8 mouse cellular contexts compared by ENCODE assay signal in genomic region chr11:115933108-115933746, GRCm38 (mm10). TPM values are rescaled to one million over a fixed set of nuclear protein-coding genes. Genes with fewer than 3 reads are reported as not detected.
DNase-seq lines count a peak whose midpoint lies in the region; ATAC-seq lines count a peak whose summit lies in the region.

Gene Sap30bp, plus strand, starts transcription at chr11:115933282.
Gene Recql5, minus strand, starts transcription at chr11:115933477.

- peaks cover 14% of the 10 kb centered on the region for H3K4me1 ChIP-seq in lung, embryonic 16.5 days (replicated peaks; ENCODE audit: control insufficient read depth, insufficient read depth, low read length)

- no peak within 1 kb of the TSS for H3K27ac ChIP-seq in lung, embryonic 16.5 days (ENCODE audit: low read length)

- peak; percentile 98 to 99 for ATAC-seq in hematopoietic stem cell, adult 5-6 weeks (replicated peaks in 1 of 2; ENCODE audit: insufficient read depth in 1 of 2, low FRiP score in 2 of 2, low TSS enrichment in 1 of 2, low read depth in 1 of 2, poor library complexity in 2 of 2, severe bottlenecking in 2 of 2)
- peak; percentile 100 for ATAC-seq in lung, embryonic 16.5 days (ENCODE audit: low read depth)

- H3K9ac ChIP-seq in lung, embryonic 16.5 days (ENCODE audit: low read length) = peak within 1 kb of the TSS; percentile 77

- peak within 1 kb of the TSS; percentile 74 for H3K4me3 ChIP-seq in lung, embryonic 16.5 days (ENCODE audit: low read length)

- peaks cover 7% of the 10 kb centered on the region; the same call in 1 of the 2 replicates for H3K36me3 ChIP-seq in lung, embryonic 16.5 days (ENCODE audit: control insufficient read depth, insufficient read depth, low read length)

- H3K27me3 ChIP-seq in lung, embryonic 16.5 days (ENCODE audit: control insufficient read depth, insufficient read depth, low read depth, low read length) = no peaks in the 10 kb centered on the region

- under 1% methylated on average over 28 of the region's 28 CpGs for WGBS in lung, embryonic 16.5 days

- peak within 1 kb of the TSS; percentile 91 for H3K4me2 ChIP-seq in lung, embryonic 16.5 days (ENCODE audit: low read depth, low read length)

- DNase-seq in MEL-GATA-1-ER (ENCODE audit: extremely low read depth, low read depth) = peak; percentile 96
- peak; percentile 97 for DNase-seq in cerebellum, adult 8-10 months
- peak; percentile 99 for DNase-seq in forelimb bud, embryonic 11.5 days (ENCODE audit: low read depth, low spot score)
- peak; percentile 97 for DNase-seq in layer of hippocampus, adult 9-10 months (ENCODE audit: low spot score)
- peak; percentile 89 for DNase-seq in ovary, postnatal 10 days (ENCODE audit: low spot score)
- peak; percentile 94 to 97 for DNase-seq in thymus, postnatal 10 days (ENCODE audit: low spot score in 2 of 2)

- no peaks in the 10 kb centered on the region for H3K9me3 ChIP-seq in lung, embryonic 16.5 days (ENCODE audit: control insufficient read depth, low read length)

RNA-seq across cellular contexts. Expression of gene Sap30bp, which starts in this region (rescaled TPM):
- 116 and 170 TPM in 2 replicates for total RNA-seq in hematopoietic stem cell, adult 5-6 weeks (2017)
- polyA plus RNA-seq in lung, embryonic 16.5 days (2015; fragmentation: Nextera tagmentation; extraction: Ambion mirVana) = 34.3 and 36.8 TPM in 2 replicates

RNA-seq across cellular contexts. Expression of gene Recql5, which starts in this region (rescaled TPM):
- 13.6 and 14.8 TPM in 2 replicates for total RNA-seq in hematopoietic stem cell, adult 5-6 weeks (2017)
- polyA plus RNA-seq in lung, embryonic 16.5 days (2015; fragmentation: Nextera tagmentation; extraction: Ambion mirVana) = 23.6 and 25.7 TPM in 2 replicates
